31 mouse cellular contexts compared by ENCODE assay signal in genomic region chr12:72036097-72036661, GRCm38 (mm10). TPM values are rescaled to one million over a fixed set of nuclear protein-coding genes. Genes with fewer than 3 reads are reported as not detected.
DNase-seq lines count a peak whose midpoint lies in the region; ATAC-seq and TF ChIP-seq lines count a peak whose summit lies in the region.
"Had no signal": no experiment of that assay in that cellular context is flagged by ENCODE, and none has a peak within 500 bp of the region (broad histone marks: within the 10 kb centered on the region; RNA-seq: fewer than 3 reads in every experiment).

No protein-coding gene starts in this region.

- peaks cover 13 to 28% of the 10 kb centered on the region in 2 experiments for H3K4me1 ChIP-seq in heart, embryonic 14.5 days (ENCODE audit: control insufficient read depth in 2 of 2, insufficient read depth in 2 of 2, low read length in 2 of 2)
- no peaks in the 10 kb centered on the region for H3K4me1 ChIP-seq in lung, embryonic 14.5 days (ENCODE audit: insufficient read depth)
- peaks cover 2% of the 10 kb centered on the region; the same call in 1 of the 2 replicates for H3K4me1 ChIP-seq in stomach, embryonic 16.5 days (ENCODE audit: control insufficient read depth, insufficient read depth, low read length)
- H3K4me1 ChIP-seq in forebrain, embryonic 16.5 days (replicated peaks; ENCODE audit: control insufficient read depth, insufficient read depth, low read length), result no peaks in the 10 kb centered on the region
- H3K4me1 ChIP-seq: embryonic facial prominence, embryonic 12.5 days; hindbrain, embryonic 15.5 days had no signal

- H3K36me3 ChIP-seq in heart, embryonic 14.5 days (ENCODE audit: control insufficient read depth, insufficient read depth, low read length), result no peaks in the 10 kb centered on the region
- no peaks in the 10 kb centered on the region for H3K36me3 ChIP-seq in lung, embryonic 14.5 days (ENCODE audit: insufficient read depth)
- H3K36me3 ChIP-seq in stomach, embryonic 16.5 days (ENCODE audit: control insufficient read depth, insufficient read depth, low read length), result no peaks in the 10 kb centered on the region
- no peaks in the 10 kb centered on the region for H3K36me3 ChIP-seq in forebrain, embryonic 16.5 days (ENCODE audit: control insufficient read depth, insufficient read depth)
- H3K36me3 ChIP-seq: embryonic facial prominence, embryonic 12.5 days; hindbrain, embryonic 10.5 days; hindbrain, embryonic 15.5 days; limb, embryonic 12.5 days; liver, embryonic 15.5 days had no signal

- TF ChIP-seq CTCF in lung, embryonic 14.5 days (IDR thresholded peaks at IDR 0.05; ENCODE audit: low read depth), result no peak

- 14% methylated on average over 9 of the region's 9 CpGs for WGBS in heart, embryonic 14.5 days
- 37% methylated on average over 9 of the region's 9 CpGs for WGBS in lung, embryonic 14.5 days
- WGBS in stomach, embryonic 16.5 days, result 49% methylated on average over 9 of the region's 9 CpGs
- 67% methylated on average over 9 of the region's 9 CpGs for WGBS in forebrain, embryonic 16.5 days

- DNase-seq in heart, adult 11 months, result peak; percentile 50
- no peak for DNase-seq in heart, postnatal 25 days (ENCODE audit: low spot score)
- DNase-seq in heart, adult 8-10 months (ENCODE audit: low spot score), result no peak
- DNase-seq in lung, embryonic 14.5 days, result peak; percentile 47
- no peak for DNase-seq in lung, adult 18-20 months
- DNase-seq: adrenal gland, postnatal 14 days; cerebellum, adult 11-12 months; cerebellum, adult 9-11 months; embryo, embryonic 11 days; gastrocnemius, postnatal 36 days; kidney, adult 2 months; kidney, postnatal 36 days; lung, postnatal 10 days; right cerebral cortex, postnatal 25 days; thymus, postnatal 4 days had no signal

- H3K9me3 ChIP-seq in heart, embryonic 14.5 days (ENCODE audit: control insufficient read depth, low read length), result peaks cover 4% of the 10 kb centered on the region; the same call in 1 of the 2 replicates
- H3K9me3 ChIP-seq in lung, embryonic 14.5 days (ENCODE audit: low read depth, low read length), result 0 out of 2 replicates have a peak, but pooled peaks cover 3% of the 10 kb centered on the region
- peaks cover 6% of the 10 kb centered on the region; the same call in 1 of the 2 replicates for H3K9me3 ChIP-seq in stomach, embryonic 16.5 days (replicated peaks; ENCODE audit: control insufficient read depth, low read length)
- H3K9me3 ChIP-seq in forebrain, embryonic 16.5 days (ENCODE audit: control insufficient read depth, low read length), result peaks cover 2% of the 10 kb centered on the region; the same call in 1 of the 2 replicates
- H3K9me3 ChIP-seq: hindbrain, embryonic 10.5 days; liver, embryonic 15.5 days had no signal

- peak overlapping the region; percentile 72 to 87 for H3K27ac ChIP-seq in heart, embryonic 14.5 days (replicated peaks in 1 of 2; ENCODE audit: control insufficient read depth in 1 of 2, insufficient read depth in 1 of 2, low read depth in 2 of 2, low read length in 2 of 2)
- H3K27ac ChIP-seq in lung, embryonic 14.5 days (ENCODE audit: low read depth), result peak overlapping the region; percentile 55; the same call in 1 of the 2 replicates
- no peak overlapping the region for H3K27ac ChIP-seq in stomach, embryonic 16.5 days (ENCODE audit: low read length)
- H3K27ac ChIP-seq in forebrain, embryonic 16.5 days (ENCODE audit: low read length), result no peak overlapping the region
- H3K27ac ChIP-seq: embryonic facial prominence, embryonic 12.5 days; hindbrain, embryonic 10.5 days; hindbrain, embryonic 15.5 days; layer of hippocampus, adult 2 months; left cerebral cortex, adult 2 months; limb, embryonic 12.5 days; liver, embryonic 15.5 days had no signal

- no peak overlapping the region for H3K4me3 ChIP-seq in heart, embryonic 14.5 days (ENCODE audit: control insufficient read depth in 1 of 2, insufficient read depth in 1 of 2, low read depth in 1 of 2, low read length in 2 of 2)
- H3K4me3 ChIP-seq in lung, embryonic 14.5 days (ENCODE audit: low read depth, low read length), result no peak overlapping the region
- H3K4me3 ChIP-seq in stomach, embryonic 16.5 days (replicated peaks; ENCODE audit: low read length), result no peak overlapping the region
- no peak overlapping the region for H3K4me3 ChIP-seq in forebrain, embryonic 16.5 days (replicated peaks; ENCODE audit: low read length)
- H3K4me3 ChIP-seq: embryonic facial prominence, embryonic 12.5 days; hindbrain, embryonic 10.5 days; hindbrain, embryonic 15.5 days; layer of hippocampus, adult 2 months; left cerebral cortex, adult 2 months; limb, embryonic 12.5 days; liver, embryonic 15.5 days had no signal

- no peaks in the 10 kb centered on the region for H3K27me3 ChIP-seq in heart, embryonic 14.5 days (ENCODE audit: control insufficient read depth, insufficient read depth, low read length)
- no peaks in the 10 kb centered on the region for H3K27me3 ChIP-seq in lung, embryonic 14.5 days (ENCODE audit: insufficient read depth, low read length)
- no peaks in the 10 kb centered on the region for H3K27me3 ChIP-seq in stomach, embryonic 16.5 days (ENCODE audit: control insufficient read depth, insufficient read depth, low read length)
- no peaks in the 10 kb centered on the region for H3K27me3 ChIP-seq in forebrain, embryonic 16.5 days (replicated peaks; ENCODE audit: control insufficient read depth, insufficient read depth, low read length)
- H3K27me3 ChIP-seq: CH12.LX; embryonic facial prominence, embryonic 12.5 days; hindbrain, embryonic 15.5 days; limb, embryonic 12.5 days; liver, embryonic 15.5 days had no signal

- peak; percentile 26; the same call in 1 of the 2 replicates for ATAC-seq in heart, embryonic 14.5 days (ENCODE audit: insufficient number of reproducible peaks, insufficient read depth, low FRiP score, low read depth)
- ATAC-seq in lung, embryonic 14.5 days (ENCODE audit: insufficient read depth), result peak; percentile 58
- no peak for ATAC-seq in stomach, embryonic 16.5 days (ENCODE audit: insufficient read depth, low FRiP score)
- ATAC-seq in forebrain, embryonic 16.5 days, result no peak
- ATAC-seq: forebrain, embryonic 14.5 days; inflammation-experienced regulatory T-cells, adult 6 months; midbrain, embryonic 16.5 days had no signal

- intact Hi-C loops in heart, postnatal 25 days (cut with DNase I), result no loop called here

- no peak overlapping the region for H3K4me2 ChIP-seq in heart, embryonic 14.5 days (ENCODE audit: low read length)
- H3K4me2 ChIP-seq in lung, embryonic 14.5 days, result no peak overlapping the region
- peak overlapping the region; percentile 33 for H3K4me2 ChIP-seq in stomach, embryonic 16.5 days (ENCODE audit: low read depth, low read length)
- no peak overlapping the region for H3K4me2 ChIP-seq in forebrain, embryonic 16.5 days (ENCODE audit: low read length)
- H3K4me2 ChIP-seq: embryonic facial prominence, embryonic 12.5 days; hindbrain, embryonic 15.5 days; limb, embryonic 12.5 days; liver, embryonic 15.5 days; midbrain, embryonic 11.5 days had no signal

- no peak overlapping the region for H3K9ac ChIP-seq in heart, embryonic 14.5 days (ENCODE audit: low read length)
- H3K9ac ChIP-seq in lung, embryonic 14.5 days, result no peak overlapping the region
- H3K9ac ChIP-seq in stomach, embryonic 16.5 days (ENCODE audit: low read length), result no peak overlapping the region
- no peak overlapping the region for H3K9ac ChIP-seq in forebrain, embryonic 16.5 days (replicated peaks; ENCODE audit: low read depth, low read length)
- H3K9ac ChIP-seq: embryonic facial prominence, embryonic 12.5 days; hindbrain, embryonic 15.5 days; limb, embryonic 12.5 days; liver, embryonic 15.5 days had no signal

RNA-seq across cellular contexts. Expression of gene Gpr135, which starts 34.7 kb away (rescaled TPM):
- under 1 TPM; 0.25 to 0.42 TPM for total RNA-seq in heart, postnatal 25 days (2021)
- 0.69 and 0.82 TPM in 2 replicates for polyA plus RNA-seq in heart, embryonic 14.5 days (2014; fragmentation: Nextera tagmentation; extraction: Ambion mirVana)
- total RNA-seq in heart, adult 8-10 months (2022), result under 1 TPM; 0.26 to 0.41 (median 0.31) TPM
- polyA plus RNA-seq in lung, embryonic 14.5 days (2014; fragmentation: Nextera tagmentation; extraction: Ambion mirVana), result 0.68 and 0.88 TPM in 2 replicates
- polyA plus RNA-seq in stomach, embryonic 16.5 days (2015; fragmentation: Nextera tagmentation; extraction: Ambion mirVana), result 0.36 and 0.61 TPM in 2 replicates
- 4.2 and 5.2 TPM in 2 replicates for polyA plus RNA-seq in forebrain, embryonic 16.5 days (2015; fragmentation: Nextera tagmentation; extraction: Ambion mirVana)
- total RNA-seq: CH12.LX had no signal
- polyA plus RNA-seq: inflammation-experienced regulatory T-cells, adult 6 months had no signal

RNA-seq across cellular contexts. Expression of gene L3hypdh, which starts 49.1 kb away (rescaled TPM):
- total RNA-seq in heart, postnatal 25 days (2021), result 1 to 10 TPM; 5.7 to 6.7 TPM
- polyA plus RNA-seq in heart, embryonic 14.5 days (2014; fragmentation: Nextera tagmentation; extraction: Ambion mirVana), result 20.1 and 26.3 TPM in 2 replicates
- total RNA-seq in heart, adult 8-10 months (2022), result 1 to 10 TPM; 4.9 to 9.1 (median 8.1) TPM
- 25.0 and 25.2 TPM in 2 replicates for polyA plus RNA-seq in lung, embryonic 14.5 days (2014; fragmentation: Nextera tagmentation; extraction: Ambion mirVana)
- polyA plus RNA-seq in stomach, embryonic 16.5 days (2015; fragmentation: Nextera tagmentation; extraction: Ambion mirVana), result 15.2 and 15.5 TPM in 2 replicates
- 7.7 and 8.9 TPM in 2 replicates for polyA plus RNA-seq in forebrain, embryonic 16.5 days (2015; fragmentation: Nextera tagmentation; extraction: Ambion mirVana)
- total RNA-seq: neutrophil, adult 5-6 weeks had no signal

RNA-seq across cellular contexts. Expression of gene Jkamp, which starts 49.2 kb away (rescaled TPM):
- total RNA-seq in heart, postnatal 25 days (2021), result 10 to 100 TPM; 21.1 to 21.3 TPM
- 65.2 and 70.5 TPM in 2 replicates for polyA plus RNA-seq in heart, embryonic 14.5 days (2014; fragmentation: Nextera tagmentation; extraction: Ambion mirVana)
- 10 to 100 TPM; 21.1 to 24.8 (median 22.8) TPM for total RNA-seq in heart, adult 8-10 months (2022)
- polyA plus RNA-seq in lung, embryonic 14.5 days (2014; fragmentation: Nextera tagmentation; extraction: Ambion mirVana), result 54.9 and 56.8 TPM in 2 replicates
- 54.8 and 56.8 TPM in 2 replicates for polyA plus RNA-seq in stomach, embryonic 16.5 days (2015; fragmentation: Nextera tagmentation; extraction: Ambion mirVana)
- 120 and 128 TPM in 2 replicates for polyA plus RNA-seq in forebrain, embryonic 16.5 days (2015; fragmentation: Nextera tagmentation; extraction: Ambion mirVana)

Comparison
In these comparisons a context has a peak if more than half of its experiments do, and no peak if none do; other contexts are left out.
1. DNase-seq: peak in heart, adult 11 months (single experiment) and lung, embryonic 14.5 days (single experiment); none in heart, postnatal 25 days (single experiment), heart, adult 8-10 months (single experiment) and lung, adult 18-20 months (0 of 2).
2. ATAC-seq: peak in heart, embryonic 14.5 days (single experiment) and lung, embryonic 14.5 days (single experiment); none in stomach, embryonic 16.5 days (single experiment) and forebrain, embryonic 16.5 days (single experiment).
3. H3K27ac ChIP-seq: peak in heart, embryonic 14.5 days (2 of 2) and lung, embryonic 14.5 days (single experiment); none in stomach, embryonic 16.5 days (single experiment) and forebrain, embryonic 16.5 days (single experiment).